Mouse (Mus musculus) gastrocnemius, adult 18-20 months (tissue): ENCODE data around the gene Flnb. TPM values are rescaled to one million over a fixed set of nuclear protein-coding genes. Genes with fewer than 3 reads are reported as not detected.

Source experiments
- DNase-seq: peaks from one replicate; pipeline ENCODE4 v3.0.0; 2021; ENCODE audit warnings: low spot score
- total RNA-seq, 2 experiments: library from RNA; stranded (reverse); gene quantifications; 2 replicates each; pipeline ENCODE4 v1.2.3; 2021

Flnb gene
- total RNA-seq, 2 experiments from 2014 or later: 6.2 to 10.5 TPM

DNA sequence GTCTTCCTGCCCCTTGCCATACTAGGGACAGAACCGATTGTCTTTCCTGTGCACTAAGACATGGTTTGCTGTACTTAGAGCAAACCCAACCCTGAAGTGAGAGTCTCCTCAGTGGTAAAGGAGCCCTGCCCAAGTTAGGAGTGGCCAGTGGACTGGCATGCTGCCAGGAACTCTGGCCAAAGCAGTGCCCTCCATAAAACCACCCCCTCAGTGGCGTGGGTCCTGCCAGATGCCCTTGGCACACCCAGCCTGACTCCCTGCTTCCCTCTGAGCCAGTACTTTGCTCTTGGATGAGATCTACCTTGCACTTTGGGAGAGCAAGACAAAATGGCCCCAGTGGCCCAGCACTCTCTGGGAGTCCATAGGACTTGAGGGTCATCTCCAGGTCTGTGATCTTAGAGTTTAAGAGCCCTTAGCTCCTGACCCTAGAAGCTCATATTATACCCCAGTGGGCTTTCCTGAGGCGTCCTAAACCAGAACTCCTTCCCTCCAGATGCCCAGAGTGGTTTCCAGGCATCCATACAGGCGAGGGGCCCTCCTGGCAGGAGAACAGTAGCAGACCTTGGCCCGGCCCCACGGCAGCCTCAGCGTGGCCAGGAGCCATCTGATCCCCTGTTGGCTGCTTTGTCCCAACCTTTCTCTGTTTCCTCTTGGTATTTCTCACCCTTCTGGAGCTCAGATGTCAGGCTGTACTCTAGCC is 125.5 kb downstream of the Flnb start:
- no peak for DNase-seq

DNA sequence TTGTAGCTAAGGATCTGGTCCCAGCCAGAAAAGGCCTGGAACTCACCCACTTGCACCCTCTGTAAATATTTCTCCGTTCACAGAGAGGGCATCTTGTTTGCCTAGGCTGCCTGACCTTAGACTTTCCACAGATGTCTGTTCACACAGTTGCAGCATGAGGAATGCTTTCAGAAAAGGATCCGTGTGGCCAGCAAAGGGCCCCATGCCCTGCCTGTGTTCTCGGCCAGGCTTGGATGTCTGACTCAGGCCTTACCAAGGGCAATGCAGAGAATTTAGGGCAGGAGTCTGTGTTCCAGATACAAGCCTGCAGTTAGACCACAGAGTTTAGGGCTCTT is 126.0 kb downstream of the Flnb start:
- DNase-seq: peak; percentile 29

DNA sequence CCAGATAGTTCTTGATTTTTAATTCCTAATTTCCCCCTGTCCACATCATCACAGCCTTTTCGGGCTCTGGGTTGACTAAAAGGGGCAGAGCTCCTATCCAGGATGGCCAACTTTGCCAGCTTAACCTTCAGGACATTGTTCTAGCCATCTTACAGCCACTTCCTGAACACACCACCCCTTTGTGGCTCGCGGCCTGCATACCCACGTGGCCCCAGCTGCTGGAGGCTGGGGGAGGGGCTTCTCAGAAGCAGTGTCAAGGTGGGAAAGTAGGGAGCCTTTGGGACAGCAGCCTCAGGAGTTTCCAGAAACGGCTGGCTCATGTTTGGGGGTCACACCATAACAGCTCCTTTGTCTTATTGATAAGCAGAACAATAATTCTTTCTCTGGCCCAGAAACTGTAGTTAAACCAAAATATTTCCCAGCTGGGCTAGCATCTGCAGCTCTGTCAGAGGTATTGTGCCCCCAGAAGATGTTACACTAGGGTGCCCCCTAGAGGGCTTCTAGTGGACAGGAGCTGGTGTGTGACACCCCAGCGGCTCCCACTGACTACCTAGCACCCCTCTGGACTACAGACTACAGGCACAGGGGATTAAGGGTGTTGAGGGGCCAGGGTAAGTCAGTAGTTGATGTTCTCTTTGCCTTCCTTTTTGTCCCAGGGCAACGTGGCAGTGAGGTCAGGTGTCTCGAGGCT is 126.7 kb downstream of the Flnb start:
- DNase-seq: peak; percentile 20

DNA sequence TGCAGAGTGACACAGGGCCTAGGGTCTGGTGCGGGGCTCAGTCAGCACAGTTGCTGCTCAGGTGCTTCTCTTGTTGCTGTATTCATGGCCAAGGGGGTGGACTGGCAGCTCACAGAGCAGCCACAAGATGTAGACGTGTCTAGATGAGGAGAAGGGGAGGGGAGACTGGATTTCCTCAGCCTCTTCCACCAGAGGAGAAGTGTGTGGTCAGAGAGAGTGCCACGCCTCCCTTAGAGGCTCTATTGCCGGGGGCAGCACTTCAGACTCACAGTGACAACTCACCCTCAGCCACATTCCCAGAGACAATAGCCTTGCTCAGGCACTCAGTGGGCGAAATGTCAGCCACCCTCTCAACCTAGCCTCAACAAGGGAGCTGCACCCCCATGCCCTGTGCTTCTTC is 127.5 kb downstream of the Flnb start:
- no peak for DNase-seq

DNA sequence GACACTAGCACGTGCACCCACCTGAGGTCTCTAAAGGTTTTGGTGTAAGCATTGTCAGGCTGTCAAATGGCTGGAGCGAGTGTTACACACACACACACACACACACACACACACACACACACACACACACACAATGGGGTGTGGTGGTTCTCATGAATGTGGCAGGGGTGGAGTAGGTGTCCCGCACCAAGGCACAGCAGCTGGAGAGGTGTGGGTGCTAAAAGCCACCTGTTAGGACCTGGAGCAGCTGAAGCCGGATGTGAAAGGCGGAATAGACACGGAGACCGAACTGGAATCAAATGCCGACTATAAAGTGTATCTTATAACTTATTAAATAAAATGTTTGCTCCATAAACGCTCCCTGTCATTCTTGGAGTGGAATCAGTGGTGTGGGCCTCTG is 133.5 kb downstream of the Flnb start:
- no peak for DNase-seq

DNA sequence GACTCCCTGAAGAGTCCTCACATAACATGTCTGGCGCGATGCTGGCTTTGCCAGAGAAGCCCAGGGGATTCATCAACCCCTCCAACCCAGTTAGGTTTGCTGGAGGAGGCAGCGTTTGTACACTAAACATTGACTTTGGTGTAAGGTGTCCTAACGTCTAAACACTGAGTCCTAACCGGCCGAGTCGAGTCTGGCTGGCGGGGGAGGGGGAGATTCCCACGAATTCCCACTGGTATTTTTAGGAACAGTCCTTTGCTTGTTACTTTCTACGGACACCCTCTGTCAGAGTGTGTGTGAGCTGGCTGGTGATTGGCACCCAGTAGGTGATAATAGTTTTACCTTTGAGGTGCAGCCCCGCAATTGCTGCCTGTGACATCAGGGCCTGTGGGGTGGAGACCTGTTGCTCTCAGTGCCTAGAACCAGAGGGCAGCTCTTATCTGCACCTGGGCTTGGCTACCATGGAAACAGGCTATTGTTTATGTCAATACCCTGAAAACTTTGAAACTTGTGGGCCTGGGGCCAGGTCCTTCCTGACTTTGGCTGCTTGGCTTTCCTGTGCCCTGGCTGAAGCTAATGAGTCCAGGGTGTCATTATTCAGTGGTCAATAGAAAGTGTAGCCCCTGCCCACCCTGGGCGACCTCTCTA is 135.0 kb downstream of the Flnb start:
- no peak for DNase-seq

DNA sequence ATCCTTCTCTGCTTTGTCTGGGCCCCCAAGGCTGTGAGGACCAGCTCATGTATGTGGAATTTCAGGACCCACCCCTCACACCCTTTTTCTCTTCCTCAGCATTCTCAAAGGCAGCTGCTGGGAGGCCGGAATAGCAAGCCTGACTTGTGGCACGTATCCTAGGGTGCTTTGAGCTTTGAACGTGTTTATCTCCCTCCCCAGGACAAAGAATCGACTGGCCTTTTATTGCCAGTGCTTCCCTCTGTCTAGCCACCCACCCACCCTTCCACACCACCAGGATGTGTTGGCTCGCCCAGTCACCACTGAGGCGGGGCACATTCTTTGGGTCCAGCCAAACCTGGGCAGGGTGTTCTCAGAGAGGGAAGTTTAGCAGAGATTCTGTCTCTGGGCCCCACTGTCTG is 136.3 kb downstream of the Flnb start:
- no peak for DNase-seq

DNA sequence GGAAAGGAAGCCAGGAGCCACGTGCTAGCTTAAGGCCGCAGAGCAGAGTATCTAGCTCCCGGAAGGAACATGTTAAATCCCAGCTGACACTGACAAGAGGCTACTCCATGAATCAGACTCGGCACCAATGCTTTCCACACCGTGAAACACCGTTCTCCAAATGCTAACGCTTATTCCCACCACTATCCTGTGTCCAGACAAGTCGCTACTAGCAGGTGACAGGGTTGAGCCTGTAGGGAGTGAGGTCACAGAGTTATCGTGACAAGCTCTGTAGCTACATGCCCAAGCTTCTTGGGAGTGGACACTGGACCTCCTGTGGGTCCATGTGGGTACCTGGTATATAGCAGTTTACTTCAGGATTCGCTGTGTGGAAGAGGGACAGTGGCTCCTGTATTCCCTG is 138.7 kb downstream of the Flnb start:
- DNase-seq: no peak

DNA sequence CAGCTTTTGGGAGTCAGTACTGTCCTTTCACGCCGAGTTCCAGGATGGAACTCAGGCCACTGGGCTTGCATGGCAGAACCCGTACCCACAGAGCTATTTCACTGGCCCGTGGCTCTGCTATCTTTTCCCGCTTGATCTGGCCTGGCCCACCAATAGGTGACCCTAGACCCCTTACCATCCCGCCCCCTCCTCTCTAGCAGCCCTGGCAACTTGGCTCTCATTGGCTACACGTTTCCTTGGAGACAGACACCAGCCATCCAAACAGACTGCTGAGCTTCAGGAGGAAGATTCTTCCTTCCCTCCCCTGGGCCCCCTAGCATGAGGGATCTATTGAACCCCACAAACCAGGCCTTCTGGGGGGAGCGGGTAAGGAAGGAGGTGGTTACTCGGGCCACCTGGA is 139.3 kb downstream of the Flnb start, which contains the start of gene Gm45521:
Gm45521 (plus strand) TSS at position 240 of the 400 bp plus-strand sequence.
- no peak for DNase-seq

DNA sequence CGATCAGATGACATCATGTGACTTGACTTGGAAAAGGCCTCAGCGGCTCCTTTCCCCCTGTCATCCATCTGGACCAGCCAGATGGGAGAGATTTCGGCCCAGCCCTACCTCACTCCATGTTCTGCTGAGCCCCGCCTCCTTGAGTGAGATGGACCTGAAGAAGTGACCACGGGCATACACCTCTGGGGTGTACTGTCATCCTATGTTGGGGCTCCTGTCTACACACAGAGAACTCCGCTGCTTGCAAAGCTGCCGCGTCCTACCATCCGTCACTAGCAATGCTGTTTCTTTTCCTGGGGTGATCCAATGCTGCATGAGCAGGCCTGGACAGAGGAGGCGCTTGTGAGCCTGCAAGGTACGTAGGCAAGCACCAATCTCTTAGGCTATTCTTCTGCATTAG is 142.9 kb downstream of the Flnb start:
- no peak for DNase-seq

DNA sequence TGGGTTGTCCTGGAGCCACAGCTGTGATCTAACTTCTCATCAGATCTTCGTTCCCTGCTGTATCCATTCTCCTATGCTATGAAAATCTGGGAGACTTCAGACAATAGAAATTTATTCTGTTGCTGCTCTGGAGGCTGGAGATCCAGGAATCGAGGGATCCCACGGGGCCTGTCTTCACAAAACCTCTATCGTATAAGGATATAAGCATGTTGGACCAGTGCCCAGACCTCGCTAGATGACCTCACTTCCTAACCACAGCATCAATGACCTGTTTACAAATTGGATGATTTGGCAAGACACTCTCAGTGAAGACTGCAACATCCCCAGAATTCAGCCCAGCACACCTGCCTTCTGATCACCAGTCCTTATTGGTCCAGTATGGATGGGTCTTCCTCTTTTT is 144.0 kb downstream of the Flnb start:
- no peak for DNase-seq

DNA sequence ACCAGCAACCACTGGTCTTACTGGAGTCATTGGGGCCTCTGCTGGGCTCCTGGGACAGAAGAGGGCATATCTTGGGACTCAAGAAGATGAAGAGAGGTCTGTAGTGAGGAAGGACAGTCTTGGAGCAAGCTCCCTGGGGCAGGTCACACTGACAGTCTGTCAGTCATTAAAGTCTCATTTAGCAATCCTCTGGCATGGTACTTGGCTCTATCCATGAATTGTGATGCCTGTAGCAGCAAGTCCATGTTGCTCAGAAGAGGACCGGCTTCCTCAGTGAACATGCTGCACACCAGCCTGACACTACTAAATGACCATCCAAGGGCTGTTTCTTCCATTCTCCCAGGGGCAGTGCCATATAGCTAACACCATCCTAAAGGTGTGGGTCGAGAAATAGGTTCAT is 144.9 kb downstream of the Flnb start:
- no peak for DNase-seq

DNA sequence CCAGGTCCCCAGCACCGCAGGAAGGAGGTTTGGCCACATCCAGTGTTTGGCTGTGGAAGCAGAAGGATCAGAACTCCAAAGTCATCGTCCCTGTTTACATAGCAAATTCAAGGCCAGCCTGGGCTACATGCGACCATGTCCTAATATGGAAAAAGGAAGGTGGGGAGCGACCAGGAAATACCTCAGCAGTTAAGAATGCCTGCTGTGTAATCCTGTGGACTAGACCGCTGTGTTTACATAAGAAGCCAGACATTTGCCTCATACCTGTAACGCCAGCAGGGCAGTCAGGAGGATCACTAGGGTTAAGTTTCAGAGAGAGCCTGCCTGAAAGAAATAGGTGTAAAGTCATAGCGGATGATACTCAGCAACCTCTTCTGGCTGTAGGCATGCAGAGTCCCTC is 145.4 kb downstream of the Flnb start:
- no peak for DNase-seq

DNA sequence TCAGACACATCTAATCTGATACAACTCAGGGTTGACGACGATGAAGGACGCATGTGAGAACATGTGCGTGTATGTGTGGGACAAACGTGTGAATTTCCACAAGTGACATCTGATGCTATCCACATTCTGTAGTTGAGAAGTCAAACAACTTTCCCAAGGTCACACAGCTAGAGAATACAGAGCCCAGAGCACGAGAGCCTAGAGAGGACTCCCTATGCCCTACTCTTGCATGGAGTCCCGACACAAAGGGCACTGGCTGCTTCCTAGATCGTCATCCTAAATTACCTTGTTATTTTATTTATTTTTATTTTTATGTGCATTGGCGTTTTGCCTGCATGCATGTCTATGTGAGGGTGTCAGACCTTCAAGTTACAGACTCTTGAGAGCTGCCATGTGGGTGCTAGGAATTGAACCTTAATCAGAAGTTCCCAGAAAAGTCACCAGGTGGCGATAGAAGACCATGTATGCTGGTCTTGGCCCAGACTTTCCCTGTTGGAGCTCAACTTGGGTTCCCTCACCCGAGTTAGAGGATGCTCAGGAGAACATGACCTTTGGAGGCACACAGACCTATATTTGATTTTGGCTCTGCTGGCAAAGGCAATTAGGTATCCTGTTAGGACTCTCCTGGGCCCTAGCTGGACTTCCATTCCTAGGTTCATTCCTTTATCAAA is 146.6 kb downstream of the Flnb start:
- peak; percentile 79 for DNase-seq

DNA sequence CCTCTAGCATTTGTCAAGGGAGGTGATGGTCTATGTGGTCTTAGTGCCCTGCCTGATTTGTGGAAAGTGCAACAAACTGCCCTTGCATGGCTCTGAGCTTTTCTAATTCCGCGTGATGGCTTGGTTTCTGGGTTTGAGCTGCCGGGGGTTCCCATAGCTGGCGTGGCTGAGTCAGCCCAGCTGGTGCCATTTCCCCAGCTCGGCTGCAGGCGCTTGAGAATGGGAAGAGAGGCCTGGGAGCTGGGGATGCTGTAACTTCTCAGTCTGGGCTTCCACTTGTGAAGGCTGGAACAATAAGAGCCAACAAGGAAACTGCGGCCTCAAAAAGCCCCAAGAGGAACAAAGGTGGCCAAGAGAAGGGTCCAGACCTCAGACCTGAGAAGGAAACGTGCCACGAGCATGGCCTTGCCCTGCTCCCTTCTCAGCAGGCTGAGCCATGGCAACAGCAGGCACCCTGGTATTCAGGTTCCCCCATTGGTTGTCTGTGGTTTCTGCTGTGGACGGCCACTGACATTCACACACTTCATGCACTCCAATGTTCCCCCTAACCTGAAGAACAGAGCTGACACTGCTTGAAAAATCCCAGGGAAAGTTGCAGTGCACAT is 154.2 kb downstream of the Flnb start:
- DNase-seq: no peak

DNA sequence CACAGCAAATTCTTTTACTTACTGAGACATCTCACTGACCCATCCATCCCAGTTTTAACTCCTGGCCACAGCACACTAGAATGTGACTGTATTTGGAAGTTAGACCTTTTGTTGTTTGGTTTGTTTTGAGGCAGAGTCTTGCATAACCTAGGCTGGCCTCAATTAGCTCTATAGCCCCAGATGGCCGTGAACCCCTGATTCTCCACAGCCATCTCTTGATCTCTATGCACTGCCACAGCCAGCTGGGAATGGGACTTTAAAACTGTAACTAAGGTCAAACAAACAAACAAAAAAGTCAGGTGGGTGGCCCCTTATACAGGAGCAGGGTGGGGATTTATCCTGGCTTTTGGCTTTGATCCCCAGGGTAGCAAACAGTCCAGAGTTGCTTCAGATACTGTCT is 156.9 kb downstream of the Flnb start:
- no peak for DNase-seq

DNA sequence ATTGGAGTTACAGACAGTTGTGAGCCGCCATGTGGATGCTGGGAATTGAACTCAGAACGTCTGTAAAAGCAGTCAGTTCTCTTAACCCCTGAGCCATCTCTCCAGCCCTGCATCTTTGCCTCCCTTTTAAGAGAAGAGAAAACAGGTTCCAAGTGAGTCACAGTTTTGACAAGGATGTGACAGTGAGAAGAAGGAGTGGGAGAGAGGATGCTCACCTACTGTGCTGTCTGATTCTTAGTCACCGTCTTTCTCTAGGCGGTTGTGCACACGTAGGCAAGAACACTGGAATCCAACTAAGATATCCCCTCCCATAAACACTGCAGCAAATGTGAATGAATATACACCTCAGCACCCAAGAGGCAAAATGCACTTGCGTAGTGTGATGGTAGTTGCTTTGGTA is 157.4 kb downstream of the Flnb start:
- no peak for DNase-seq

DNA sequence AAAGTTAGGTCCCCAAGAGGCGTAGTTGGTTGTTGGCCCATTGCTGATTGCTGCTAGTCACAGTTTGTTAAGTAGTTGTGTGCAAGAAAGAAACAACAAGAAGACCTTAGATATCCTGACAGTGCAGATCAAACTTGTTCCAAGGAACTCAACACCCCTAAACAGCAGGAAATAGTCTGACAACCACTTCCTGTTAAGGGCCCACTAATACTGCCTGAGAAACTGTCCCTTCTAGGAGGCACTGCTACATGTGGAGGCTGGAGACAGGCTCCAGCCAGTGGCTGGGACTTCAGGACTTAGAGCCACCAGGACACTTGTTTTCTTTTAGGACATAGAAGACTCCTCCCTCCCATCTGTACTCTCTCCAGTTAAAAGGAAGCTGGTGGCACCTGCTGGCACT is 159.7 kb downstream of the Flnb start:
- no peak for DNase-seq

DNA sequence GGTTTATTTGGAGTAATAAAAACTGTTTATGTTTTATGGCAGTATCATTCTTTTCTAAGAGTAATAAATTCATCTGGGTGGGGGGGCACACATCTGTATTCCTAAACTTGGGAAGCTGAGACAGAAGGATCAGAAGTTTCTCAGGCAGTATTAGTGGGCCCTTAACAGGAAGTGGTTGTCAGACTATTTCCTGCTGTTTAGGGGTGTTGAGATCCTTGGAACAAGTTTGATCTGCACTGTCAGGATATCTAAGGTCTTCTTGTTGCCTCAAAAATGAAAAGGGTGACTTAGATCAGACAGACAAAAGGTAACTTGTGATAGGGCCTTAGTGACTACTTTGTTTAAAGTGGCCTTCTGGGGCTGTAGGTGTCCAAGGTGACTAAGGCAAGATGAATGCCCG is 160.4 kb downstream of the Flnb start:
- DNase-seq: no peak

DNA sequence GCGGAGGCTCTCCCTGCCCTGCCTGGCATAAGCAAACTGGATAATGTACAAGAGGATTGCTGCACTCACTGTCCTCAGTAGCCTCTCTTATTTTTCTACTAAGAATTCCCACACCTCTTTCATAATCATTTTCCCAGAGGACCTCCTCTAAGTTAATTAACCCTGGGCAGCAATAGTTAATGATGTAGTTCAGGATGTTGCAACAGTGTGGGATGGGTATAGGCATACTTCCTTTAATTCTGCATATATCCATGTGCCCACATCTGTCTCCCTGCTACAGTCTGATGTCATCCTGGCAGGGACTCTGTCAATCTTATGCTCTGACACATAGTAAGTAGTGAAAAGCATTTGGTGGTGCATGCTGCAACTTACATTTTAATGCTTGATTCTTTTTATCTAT is 163.5 kb downstream of the Flnb start:
- no peak for DNase-seq

DNA sequence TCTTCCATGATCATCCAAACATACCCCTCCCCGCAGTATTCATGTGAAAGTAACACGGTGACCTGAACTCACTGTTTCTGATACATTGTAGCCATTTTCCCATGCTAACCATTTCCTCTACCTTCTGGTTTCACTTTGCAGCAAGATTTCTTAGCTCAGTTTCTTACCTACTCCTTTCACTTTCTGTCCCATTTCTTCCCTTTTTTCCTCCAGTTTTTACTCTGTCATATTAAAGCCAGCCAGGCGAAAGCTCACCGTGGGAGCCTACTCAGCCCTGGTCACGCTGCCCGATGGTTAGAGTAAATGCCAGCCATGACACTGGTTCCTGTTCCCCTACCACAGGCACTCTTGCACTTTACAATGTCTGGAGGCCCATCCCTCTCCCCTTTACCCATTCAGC is 169.2 kb downstream of the Flnb start:
- DNase-seq: no peak

DNA sequence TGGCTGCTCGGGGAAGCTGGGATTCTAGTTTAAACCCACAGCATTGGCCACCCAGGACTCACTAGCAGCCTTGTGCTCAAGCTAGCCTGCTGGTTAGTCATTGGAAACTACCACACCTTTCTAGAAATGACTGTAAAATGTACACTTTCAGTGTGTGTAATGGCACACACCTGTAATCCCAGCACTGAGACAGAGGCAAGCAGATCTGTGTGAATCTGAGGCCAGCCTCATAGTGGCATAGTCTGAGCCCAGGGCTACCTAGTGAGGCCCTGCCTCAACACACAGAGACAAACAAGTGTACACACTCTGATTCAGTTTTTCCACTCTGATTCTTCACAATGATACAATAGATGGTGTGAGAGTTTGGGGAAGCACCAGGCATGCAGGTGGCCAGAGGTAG is 171.6 kb downstream of the Flnb start:
- no peak for DNase-seq
